Mouse (Mus musculus): ENCODE results near the gene Igfals.

Igfals gene

DNA sequence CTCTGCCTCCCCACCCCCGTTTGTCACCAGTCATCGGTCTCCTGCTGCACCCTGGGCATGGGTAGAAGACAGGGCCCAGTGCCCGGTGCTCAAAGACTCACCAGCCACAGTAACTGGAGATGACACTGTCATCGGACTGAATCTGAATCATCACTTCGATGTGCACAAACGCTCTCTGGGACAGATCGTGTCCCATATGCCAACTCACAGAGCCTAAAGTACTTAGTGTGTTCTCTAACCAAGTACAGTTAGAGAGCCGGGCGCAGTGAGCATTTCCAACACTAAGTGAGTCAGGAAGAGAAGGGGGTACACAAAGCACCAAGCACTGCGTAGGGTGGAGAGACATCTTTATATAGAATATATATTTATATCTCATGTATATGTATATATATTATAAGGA is 2.1 kb downstream of the Igfals start:
- DNase-seq = no peak

DNA sequence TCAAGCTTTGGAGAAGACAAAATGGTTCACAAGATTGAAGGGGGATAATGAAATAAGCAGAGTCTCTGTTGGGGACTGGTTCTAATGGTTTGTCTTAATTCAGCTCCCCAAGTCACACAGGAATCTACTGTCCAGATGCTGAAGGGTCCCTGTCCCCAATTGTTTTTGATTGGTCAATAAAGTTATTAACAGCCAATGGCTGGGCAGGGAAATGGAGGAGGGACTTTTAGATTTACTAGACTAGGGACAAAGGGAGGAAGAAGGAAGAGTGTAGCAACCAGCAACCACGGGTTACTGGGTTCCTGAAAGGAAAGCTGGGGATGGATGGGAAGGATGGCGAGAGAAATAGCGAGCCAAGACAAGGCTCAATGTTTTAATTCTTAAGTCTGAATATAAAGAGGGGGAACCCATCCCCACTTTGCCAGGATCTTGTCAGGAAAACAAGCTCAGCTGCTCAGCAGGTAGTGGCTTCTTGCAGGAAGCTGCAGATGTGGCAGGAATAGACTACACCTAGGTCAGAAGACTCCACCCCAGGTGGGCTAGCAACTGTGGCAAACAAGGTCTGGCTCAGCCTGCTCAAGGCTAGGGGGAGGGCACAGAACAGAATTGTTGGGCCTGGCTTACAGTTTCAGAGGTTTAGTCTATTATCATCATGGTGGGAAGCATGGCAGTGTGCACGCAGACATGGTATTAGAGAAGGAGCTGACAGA is 8.1 kb downstream of the Igfals start:
- DNase-seq = no peak

DNA sequence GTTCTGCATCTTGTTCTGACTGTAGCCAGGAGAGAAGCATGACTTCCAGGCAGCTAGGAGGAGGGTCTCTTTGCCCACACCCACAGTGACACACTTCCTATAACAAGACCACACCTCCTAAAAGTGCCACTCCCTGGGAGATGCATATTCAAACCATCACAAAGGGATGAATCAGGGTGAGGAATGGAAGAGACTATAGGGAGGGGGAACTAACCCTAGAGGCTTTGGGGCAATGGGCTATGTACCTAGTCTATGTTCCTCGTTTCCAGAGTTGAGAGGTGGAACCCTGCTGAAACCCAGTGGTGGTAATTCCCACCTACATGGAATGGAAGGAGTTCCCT is 8.6 kb downstream of the Igfals start:
- no peak for DNase-seq

DNA sequence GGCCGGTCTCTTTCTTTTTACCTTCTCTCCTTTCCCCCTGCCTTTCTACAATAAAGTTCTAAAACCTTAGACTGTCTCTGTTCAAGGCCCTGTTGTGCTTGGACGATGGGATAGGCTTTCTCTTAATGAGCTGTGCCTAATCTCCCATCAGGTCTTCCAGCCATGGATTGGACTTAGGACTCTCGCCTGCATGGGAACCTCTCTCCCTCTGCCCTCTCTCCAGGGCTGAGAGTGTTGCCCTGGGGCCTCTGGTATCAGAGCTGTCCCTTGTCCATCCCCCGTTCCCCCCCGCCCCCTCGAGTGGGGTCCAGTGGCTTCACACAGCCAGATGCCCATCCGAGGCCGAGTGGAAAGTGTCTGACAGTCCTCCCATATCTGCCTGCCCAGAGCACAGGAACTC is 9.2 kb downstream of the Igfals start:
- DNase-seq = no peak

DNA sequence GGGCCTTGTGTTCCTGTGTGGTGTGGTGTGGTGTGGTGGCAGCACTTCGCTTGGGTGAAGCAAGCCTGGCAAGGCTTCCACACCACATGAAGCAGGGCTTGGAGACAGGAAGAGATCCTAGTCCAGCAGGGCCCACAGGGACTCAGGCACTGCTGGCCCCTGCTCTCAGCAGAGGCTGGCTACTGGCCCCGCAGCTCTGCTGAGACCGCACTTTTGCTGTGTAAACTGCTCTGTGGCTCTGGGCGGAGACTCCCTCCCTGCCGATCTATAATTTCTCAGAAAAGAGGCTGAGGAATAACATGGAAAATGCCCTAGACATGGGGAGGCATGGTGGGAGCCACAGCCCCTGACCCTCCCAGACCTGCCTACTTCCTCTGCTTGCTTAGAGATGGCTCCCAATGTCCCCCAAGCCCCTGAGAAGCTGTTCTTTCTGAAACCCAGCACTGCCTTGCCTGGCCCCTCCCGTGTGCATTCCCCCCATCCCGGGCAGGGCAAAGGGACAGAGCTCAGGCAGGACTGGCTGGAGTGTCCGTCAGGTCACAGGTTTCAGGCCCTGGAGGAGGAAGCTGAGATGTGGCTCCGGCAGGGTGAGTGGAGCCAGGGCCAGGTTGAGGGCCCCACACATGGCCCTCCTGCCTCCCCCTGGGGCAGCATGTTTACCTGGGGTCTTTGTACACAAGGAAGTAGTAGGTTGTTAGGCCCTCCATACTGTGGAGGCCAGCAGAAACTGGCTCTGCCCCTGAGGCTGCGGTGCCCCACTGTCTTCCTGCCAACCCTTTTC is 11.7 kb downstream of the Igfals start:
- no peak for DNase-seq

DNA sequence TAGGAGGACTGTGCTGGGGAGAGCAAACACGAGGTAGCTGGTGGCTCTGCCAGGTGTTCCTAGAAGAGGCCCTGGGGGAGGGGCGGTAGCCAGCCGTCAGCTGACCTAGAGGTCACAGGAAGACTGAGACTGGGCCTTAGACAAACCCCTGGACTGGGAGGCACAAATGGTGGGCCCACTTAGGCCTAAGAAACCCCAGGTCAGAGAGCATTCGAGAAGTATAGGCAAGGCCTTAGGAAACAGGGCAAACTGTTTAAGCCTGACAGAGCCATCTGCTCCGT is 12.3 kb downstream of the Igfals start:
- no peak for DNase-seq

DNA sequence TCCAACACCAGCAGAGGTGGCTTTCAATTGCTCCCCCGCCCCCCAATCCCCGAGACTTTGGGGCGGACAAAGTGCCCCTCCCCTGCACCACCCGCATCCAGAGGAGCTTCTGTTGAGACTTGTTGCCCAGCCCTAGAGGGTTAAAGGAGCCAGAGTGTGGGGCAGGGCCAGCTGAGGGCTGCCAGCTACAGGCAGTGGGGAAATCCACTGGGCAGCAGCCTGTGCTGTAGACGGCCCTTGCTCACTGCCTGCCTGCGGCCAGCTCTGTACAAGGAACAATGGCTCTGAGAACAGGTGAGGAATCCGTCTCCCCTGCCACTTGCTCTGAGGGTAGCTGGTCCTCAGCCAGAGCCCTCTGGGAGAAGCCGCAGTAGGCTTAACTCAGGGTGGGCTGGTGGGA is 12.7 kb downstream of the Igfals start:
- no peak for DNase-seq

DNA sequence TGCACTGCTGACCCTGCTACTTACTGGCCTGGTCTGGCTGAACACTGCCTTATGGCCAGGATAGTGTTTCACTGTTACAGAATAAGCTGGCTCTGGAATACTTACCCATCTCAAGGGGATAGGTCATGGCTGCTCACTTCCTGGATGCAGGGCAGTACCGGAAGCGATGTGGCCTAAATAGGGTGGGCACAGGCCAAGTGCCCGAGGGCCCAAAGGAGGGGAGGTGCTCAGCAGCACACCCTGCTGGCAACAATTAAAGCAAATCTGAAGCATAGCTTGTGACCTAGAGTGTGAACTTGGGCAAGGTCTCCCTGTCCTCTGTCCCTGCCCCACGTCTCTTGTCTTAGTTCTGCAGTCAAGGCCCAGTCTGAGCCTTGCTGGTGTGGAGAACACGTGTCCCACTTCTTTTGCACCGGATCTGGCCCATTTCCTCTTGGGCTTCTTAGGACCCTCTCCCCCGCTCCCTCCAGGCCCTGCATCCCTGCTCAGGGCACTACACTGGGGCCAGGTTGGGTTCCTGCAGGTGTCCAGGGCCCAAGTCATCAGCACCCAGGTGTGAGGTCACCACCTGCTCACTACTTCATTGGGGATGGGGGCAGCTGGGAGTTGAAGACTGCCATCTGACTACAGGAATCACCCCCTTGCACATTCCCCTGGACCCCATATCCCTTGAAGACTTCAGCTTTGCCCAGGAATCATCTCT is 16.1 kb downstream of the Igfals start:
- no peak for DNase-seq

DNA sequence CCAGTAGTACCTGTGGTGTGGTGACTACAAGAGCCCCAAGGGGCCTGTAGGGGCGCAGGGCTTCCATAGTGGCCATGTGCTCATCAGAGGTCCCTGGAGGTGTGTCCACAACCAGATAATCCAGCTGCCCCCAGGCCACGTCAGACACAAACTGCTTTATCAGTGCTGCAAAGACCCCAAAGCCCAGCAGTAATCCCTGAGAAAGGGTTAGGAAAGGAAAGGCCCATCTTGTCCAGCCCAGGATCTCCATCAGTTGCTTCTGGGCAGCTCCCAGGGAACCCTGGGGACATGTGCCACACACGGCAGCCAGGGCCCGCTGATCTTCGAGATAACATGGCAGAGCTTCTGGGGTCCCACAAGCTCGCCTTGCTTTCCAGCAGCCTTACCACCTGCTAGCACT is 18.6 kb downstream of the Igfals start:
- no peak for DNase-seq

DNA sequence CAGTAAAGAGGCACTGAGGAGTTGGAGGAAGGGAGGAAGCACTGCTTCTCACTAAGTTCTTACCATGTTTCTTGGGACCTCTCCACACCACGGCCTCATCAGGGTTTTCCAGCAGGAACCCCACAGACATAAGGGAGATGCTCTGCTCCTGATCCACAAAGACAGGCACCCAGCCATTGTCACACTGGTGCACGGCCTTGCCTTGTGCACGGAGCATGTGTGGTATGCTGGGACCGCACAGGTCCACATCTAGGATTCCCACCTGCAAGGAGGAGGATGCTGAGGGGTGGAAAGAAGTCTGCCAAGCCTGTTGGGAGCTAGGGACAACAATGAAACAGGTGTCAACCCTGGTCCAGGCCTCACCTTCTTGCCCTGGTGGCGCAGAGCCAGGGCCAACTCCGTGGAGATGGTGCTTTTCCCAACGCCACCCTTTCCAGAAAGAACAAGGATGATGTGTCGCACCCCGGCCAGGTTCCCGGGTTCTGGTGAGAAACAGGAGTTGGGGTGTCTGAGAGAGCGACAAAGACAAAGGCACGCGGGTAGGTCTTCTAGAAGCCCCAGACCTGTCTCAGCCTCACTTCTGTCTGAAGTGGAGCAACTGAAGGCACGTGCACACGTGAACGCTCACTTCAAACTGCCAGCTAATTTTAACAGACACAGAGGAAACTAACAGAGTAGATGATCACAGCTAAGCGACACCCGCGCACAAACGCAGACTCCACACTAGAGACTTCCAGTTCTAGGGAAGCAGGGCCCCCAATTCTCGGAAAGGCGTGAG is 19.7 kb downstream of the Igfals start:
- DNase-seq = no peak

DNA sequence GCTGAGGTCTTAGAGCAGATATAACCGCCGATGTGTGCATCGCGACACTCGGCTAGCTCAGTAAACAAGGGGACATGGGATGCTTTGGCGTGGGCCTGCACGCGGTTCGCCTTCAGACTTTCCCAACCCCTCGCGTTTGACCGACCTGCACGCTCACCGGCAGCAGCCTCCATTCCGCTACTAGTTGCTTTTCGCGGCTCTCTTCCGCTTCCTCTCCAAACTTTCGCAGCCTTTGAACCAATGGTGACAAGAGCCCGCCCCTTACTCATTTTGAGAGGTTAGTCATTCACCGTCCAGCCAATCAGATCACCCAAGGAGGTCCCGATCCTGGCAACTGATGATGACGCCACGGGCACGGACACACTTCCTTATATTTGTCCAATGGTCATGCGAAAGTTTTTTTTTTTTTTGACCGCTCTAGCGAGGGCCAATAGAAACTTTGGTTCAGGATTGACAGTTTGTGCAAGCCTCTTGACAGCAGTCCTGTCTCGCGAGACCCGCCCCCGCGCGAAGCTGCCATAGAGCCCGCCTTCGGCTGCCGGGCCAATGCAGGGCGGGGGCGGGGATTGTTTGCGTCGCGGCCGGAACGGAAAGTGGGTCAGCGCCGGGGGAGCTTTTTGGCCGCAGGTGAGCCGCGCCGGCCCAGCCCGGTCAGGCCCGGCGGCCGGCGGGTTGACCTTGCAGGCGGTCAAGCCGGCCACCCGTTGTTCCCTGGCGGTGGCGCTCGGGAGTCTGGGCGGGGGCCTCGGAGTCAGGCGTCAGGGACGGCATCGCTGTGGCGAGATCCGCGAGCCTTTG is 20.5 kb downstream of the Igfals start, which contains the start of the genes Nubp2 and Spsb3:
TSS of gene Nubp2 (minus strand) at position 216 of the 798 bp plus-strand sequence.
TSS of gene Spsb3 (plus strand) at position 510 of the 798 bp plus-strand sequence.
- peak; percentile 98 to 99 for DNase-seq

DNA sequence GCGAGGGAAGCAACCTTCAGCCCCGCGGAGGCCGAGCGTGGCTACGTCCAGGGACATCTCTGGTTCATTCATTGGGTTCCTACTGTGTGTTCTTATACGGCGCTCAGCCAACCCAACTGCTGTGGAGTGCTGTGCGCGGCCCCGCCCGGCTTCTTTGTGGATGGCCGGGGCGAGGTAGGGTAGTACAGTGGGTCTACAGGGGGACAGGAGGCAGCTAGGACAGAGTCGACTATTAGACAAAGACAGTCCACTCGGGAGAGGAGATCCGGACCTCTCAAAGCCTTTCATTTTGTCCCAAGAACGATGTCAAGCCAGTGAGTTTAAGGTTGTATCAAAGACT is 21.1 kb downstream of the Igfals start:
- no peak for DNase-seq

DNA sequence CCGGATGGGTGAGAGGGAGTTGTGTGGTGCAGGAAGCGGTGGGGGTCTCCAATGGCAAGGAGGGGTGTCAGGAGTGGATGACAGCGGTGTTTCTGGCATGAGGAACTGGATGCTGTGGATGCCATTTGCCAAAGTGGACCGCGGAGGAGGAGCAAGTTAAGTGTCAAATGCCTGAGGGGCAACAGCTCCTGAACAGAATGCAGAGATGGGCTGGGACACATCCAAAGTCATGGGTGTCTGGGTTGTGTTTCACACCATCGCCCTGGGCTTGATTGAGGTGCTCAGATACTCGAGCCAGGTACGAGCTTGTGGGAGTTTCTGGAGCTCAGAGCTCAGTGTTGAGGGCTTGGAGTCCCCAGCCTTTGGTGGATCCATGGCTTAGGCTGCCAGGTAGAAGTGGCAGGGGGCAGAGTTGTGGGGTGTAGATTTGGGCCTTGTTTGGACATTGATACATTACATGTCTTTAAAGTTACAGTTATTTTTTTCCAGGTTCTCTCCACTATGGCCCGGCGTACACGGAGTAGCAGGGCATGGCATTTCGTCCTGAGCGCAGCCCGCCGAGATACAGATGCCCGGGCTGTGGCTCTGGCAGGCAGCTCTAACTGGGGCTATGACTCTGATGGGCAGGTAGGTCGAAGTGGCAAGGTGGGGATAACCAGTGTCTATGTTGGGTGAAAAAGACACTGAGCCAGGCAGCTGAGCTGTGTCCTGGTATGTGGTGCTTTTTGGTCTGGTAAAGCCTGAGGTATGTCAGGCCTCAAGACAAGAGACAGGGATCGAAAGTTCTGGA is 21.7 kb downstream of the Igfals start:
- DNase-seq = no peak

DNA sequence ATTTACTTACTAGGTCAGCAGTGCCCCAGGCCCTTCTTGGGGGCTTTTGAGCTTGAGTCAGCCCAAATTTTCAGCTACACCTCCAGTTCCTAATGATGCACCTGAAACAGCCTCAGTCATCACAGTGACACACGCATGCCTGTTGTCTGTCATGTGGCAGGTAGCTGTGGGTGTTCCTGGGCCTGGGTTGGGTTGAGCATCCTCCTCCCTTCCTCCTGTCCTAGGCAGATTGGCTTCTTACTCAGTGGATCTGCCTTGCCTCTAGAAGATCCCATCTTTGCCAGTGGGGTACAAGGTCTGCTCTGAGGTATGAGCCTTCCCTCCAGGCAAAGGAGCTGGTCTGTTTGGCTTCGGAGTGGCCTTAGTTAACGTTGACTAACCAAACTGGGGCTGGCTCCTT is 23.1 kb downstream of the Igfals start:
- DNase-seq = no peak

DNA sequence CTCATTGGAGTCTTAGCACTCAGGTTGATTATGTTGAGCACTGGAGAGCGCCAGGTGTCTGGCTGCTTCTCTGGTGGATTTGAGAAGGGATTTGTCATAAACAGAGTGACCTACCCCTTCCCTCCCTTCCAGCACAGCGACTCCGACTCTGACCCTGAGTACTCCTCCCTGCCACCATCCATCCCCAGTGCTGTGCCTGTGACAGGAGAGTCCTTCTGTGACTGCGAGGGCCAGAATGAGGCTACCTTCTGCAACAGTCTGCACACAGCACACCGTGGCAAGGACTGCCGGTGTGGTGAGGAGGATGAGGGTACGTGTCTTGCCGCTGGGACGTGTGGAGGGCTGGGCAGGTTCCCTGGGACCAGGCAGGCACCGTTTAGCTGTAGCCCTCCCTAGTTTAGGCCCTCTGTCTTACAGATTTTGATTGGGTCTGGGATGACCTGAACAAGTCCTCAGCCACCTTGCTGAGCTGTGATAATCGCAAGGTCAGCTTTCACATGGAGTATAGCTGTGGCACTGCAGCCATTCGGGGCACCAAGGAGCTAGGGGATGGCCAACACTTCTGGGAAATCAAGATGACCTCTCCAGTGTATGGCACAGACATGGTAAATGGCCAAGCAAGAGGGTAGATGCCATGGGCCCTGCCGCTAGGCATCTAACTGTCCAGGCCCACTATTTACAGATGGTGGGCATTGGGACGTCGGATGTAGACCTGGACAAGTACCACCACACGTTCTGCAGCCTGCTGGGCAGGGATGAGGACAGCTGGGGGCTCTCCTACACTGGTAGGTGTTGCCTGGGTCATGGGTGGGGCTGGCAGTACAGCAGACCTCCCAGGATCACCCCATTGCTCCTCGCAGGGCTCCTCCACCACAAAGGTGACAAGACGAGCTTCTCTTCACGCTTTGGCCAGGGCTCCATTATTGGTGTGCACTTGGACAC is 24.6 kb downstream of the Igfals start:
- no peak for DNase-seq

DNA sequence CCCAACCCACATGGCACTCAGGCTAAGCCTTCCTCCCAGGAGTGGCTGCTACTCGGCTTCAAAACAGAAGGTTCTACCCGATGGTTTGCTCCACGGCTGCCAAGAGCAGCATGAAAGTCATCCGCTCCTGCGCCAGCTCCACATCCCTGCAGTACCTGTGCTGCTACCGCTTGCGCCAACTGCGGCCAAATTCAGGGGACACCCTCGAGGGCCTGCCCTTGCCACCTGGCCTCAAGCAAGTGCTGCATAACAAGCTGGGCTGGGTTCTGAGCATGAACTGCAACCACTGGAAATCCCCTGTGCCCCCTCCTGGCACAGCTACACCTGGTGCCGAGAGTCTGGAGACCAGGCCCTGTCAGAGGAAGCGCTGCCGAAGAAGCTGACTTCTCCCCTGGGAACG is 25.5 kb downstream of the Igfals start:
- peak; percentile 73 to 77 for DNase-seq

DNA sequence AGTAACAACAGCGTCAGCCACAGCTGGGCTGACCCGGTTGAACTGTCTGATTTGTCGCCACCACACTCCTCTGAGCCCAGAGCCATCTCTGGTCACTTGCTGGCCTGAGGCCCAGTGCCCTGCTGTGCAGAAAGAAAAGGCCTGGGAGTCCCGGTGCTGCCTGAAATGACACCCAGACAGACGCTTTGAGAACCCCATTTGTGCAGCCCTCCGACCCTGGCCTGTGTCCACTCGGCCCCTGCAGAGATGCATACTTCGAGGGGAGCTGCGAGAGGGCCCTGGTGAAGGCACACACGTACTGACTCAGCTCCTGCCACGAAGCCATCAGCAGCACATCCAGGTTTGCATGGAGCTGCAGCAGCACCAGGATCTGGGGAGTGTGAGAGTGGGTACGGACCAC is 27.0 kb downstream of the Igfals start:
- DNase-seq = no peak

DNA sequence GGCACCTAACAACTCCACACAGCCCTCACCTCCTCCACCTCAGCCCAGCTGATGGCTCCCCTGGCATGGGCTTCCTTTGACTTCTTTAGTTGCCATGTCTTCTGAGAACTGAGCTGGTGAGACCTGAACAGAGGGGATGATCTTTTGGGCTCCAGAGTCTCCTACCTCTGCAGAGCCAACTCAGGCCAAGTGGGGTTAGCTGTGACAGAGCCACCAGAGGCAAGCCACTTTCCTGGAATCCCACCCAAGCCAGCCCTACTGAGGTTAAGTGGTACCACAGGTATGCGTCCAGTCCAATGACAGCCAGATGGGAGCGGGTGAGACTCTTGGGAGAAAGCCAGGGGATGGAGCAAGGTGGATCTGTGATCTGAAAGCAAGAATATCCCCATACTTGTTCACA is 27.5 kb downstream of the Igfals start:
- no peak for DNase-seq

DNA sequence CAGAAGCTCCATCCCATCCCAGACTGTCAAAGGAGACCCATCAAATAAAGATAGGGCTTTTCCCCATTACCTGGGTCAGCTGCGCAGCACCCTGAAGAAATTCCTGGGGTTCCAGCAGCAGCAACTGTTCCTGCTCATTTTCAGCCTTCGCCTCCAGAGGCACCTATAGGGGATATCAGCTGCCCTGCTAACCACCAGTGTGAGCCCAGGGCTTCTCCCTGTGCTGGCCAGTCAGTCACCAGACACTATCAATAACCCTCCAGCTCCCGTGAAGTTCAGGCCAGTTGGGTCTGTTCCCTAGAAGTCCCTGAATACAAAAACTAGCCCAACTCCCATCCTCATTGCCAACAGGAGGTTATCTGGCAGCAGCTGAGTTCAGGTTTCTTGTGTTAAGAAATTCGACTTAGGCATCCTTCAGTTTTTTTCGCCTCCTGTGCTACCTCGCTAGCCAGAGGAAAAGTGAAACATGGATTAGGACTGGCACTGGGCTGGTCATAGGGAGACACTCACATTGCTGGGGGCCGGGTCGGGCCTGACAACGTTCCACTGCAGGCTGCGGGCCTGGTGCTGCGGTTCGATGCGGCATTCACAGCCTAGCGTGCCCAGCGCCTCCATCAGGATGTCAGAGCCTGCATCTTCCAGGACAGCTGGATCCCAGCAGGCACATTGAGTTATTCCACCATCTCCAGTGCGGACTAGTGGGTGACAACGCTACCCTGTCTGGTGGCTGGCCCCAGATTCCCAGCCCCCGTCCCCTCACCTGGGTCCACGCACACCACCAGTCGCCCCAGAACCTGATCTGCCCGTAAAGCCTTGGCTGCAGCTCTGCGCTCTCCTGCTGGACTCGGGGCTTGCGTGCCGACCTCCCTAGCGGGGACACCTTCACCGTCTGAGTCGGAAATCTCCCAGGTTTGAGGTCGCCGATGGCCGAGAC is 28.5 kb downstream of the Igfals start:
- DNase-seq = no peak

All from cerebellum, postnatal 36 days (tissue).